Mouse (Mus musculus): ENCODE measurements at regions not wholly inside any gene's neighbourhood (a gene's known extent, or its start where the extent isn't known, plus 50 kb on each side); places are given as distances from the start of the nearest gene placed in this dataset.

GRCm38 (mm10) chr12:98337644-98338043 is 69.2 kb downstream of the Gpr65 start:
- WGBS: 66% methylated on average over 3 of the region's 3 CpGs
- H3K27me3 ChIP-seq (ENCODE audit: control insufficient read depth, insufficient read depth, low read length): no peaks in the 10 kb centered on the region
- no peak overlapping the region for H3K4me3 ChIP-seq (ENCODE audit: control insufficient read depth in 1 of 2, insufficient read depth in 1 of 2, low read depth in 1 of 2, low read length in 2 of 2)
- H3K4me2 ChIP-seq (ENCODE audit: low read length): no peak overlapping the region
- no peak for ATAC-seq (ENCODE audit: insufficient number of reproducible peaks, insufficient read depth, low FRiP score, low read depth)
- H3K36me3 ChIP-seq (ENCODE audit: control insufficient read depth, insufficient read depth, low read length): no peaks in the 10 kb centered on the region
- no peak overlapping the region for H3K27ac ChIP-seq (replicated peaks in 1 of 2; ENCODE audit: control insufficient read depth in 1 of 2, insufficient read depth in 1 of 2, low read depth in 2 of 2, low read length in 2 of 2)
- no peaks in the 10 kb centered on the region for H3K9me3 ChIP-seq (ENCODE audit: control insufficient read depth, low read length)
- no peak overlapping the region for H3K9ac ChIP-seq (ENCODE audit: low read length)
- H3K4me1 ChIP-seq (ENCODE audit: control insufficient read depth in 2 of 2, insufficient read depth in 2 of 2, low read length in 2 of 2): no peaks in the 10 kb centered on the region

GRCm38 (mm10) chr12:98339536-98339935 is 71.1 kb downstream of the Gpr65 start:
- Histone ChIP-seq H3K27ac (replicated peaks in 1 of 2; ENCODE audit: control insufficient read depth in 1 of 2, insufficient read depth in 1 of 2, low read depth in 2 of 2, low read length in 2 of 2) (no peak overlapping the region), H3K4me3 (ENCODE audit: control insufficient read depth in 1 of 2, insufficient read depth in 1 of 2, low read depth in 1 of 2, low read length in 2 of 2) (no peak overlapping the region), H3K9me3 (ENCODE audit: control insufficient read depth, low read length) (no peaks in the 10 kb centered on the region), H3K36me3 (ENCODE audit: control insufficient read depth, insufficient read depth, low read length) (no peaks in the 10 kb centered on the region), H3K27me3 (ENCODE audit: control insufficient read depth, insufficient read depth, low read length) (no peaks in the 10 kb centered on the region), H3K4me1 (ENCODE audit: control insufficient read depth in 2 of 2, insufficient read depth in 2 of 2, low read length in 2 of 2) (no peaks in the 10 kb centered on the region), H3K9ac (ENCODE audit: low read length) (no peak overlapping the region), H3K4me2 (ENCODE audit: low read length) (no peak overlapping the region)
- ATAC-seq (ENCODE audit: insufficient number of reproducible peaks, insufficient read depth, low FRiP score, low read depth): no peak
- 68% methylated on average over 9 of the region's 9 CpGs for whole genome bisulfite sequencing

GRCm38 (mm10) chr12:98342158-98342557 is 73.7 kb downstream of the Gpr65 start:
- Histone ChIP-seq H3K4me3 (ENCODE audit: control insufficient read depth in 1 of 2, insufficient read depth in 1 of 2, low read depth in 1 of 2, low read length in 2 of 2) (no peak overlapping the region), H3K9me3 (ENCODE audit: control insufficient read depth, low read length) (no peaks in the 10 kb centered on the region), H3K27ac (replicated peaks in 1 of 2; ENCODE audit: control insufficient read depth in 1 of 2, insufficient read depth in 1 of 2, low read depth in 2 of 2, low read length in 2 of 2) (no peak overlapping the region), H3K27me3 (ENCODE audit: control insufficient read depth, insufficient read depth, low read length) (no peaks in the 10 kb centered on the region), H3K36me3 (ENCODE audit: control insufficient read depth, insufficient read depth, low read length) (no peaks in the 10 kb centered on the region), H3K4me2 (ENCODE audit: low read length) (no peak overlapping the region), H3K4me1 (ENCODE audit: control insufficient read depth in 2 of 2, insufficient read depth in 2 of 2, low read length in 2 of 2) (no peaks in the 10 kb centered on the region), H3K9ac (ENCODE audit: low read length) (no peak overlapping the region)
- WGBS: 88% methylated on average over 2 of the region's 2 CpGs
- no peak for ATAC-seq (ENCODE audit: insufficient number of reproducible peaks, insufficient read depth, low FRiP score, low read depth)

GRCm38 (mm10) chr12:98343653-98344052 is 75.2 kb downstream of the Gpr65 start:
- ATAC-seq (ENCODE audit: insufficient number of reproducible peaks, insufficient read depth, low FRiP score, low read depth): no peak
- Histone ChIP-seq H3K27ac (replicated peaks in 1 of 2; ENCODE audit: control insufficient read depth in 1 of 2, insufficient read depth in 1 of 2, low read depth in 2 of 2, low read length in 2 of 2) (no peak overlapping the region), H3K27me3 (ENCODE audit: control insufficient read depth, insufficient read depth, low read length) (no peaks in the 10 kb centered on the region), H3K9me3 (ENCODE audit: control insufficient read depth, low read length) (no peaks in the 10 kb centered on the region), H3K4me1 (ENCODE audit: control insufficient read depth in 2 of 2, insufficient read depth in 2 of 2, low read length in 2 of 2) (no peaks in the 10 kb centered on the region), H3K9ac (ENCODE audit: low read length) (no peak overlapping the region), H3K4me3 (ENCODE audit: control insufficient read depth in 1 of 2, insufficient read depth in 1 of 2, low read depth in 1 of 2, low read length in 2 of 2) (no peak overlapping the region), H3K36me3 (ENCODE audit: control insufficient read depth, insufficient read depth, low read length) (no peaks in the 10 kb centered on the region), H3K4me2 (ENCODE audit: low read length) (no peak overlapping the region)
- WGBS: 73% methylated on average over 7 of the region's 7 CpGs

GRCm38 (mm10) chr12:98347056-98347455 is 78.6 kb downstream of the Gpr65 start:
- H3K36me3 ChIP-seq (ENCODE audit: control insufficient read depth, insufficient read depth, low read length): no peaks in the 10 kb centered on the region
- no peaks in the 10 kb centered on the region for H3K9me3 ChIP-seq (ENCODE audit: control insufficient read depth, low read length)
- no peaks in the 10 kb centered on the region for H3K4me1 ChIP-seq (ENCODE audit: control insufficient read depth in 2 of 2, insufficient read depth in 2 of 2, low read length in 2 of 2)
- H3K27me3 ChIP-seq (ENCODE audit: control insufficient read depth, insufficient read depth, low read length): no peaks in the 10 kb centered on the region
- H3K9ac ChIP-seq (ENCODE audit: low read length): no peak overlapping the region
- H3K4me2 ChIP-seq (ENCODE audit: low read length): no peak overlapping the region
- no peak overlapping the region for H3K4me3 ChIP-seq (ENCODE audit: control insufficient read depth in 1 of 2, insufficient read depth in 1 of 2, low read depth in 1 of 2, low read length in 2 of 2)
- 82% methylated on average over 6 of the region's 6 CpGs for WGBS
- ATAC-seq (ENCODE audit: insufficient number of reproducible peaks, insufficient read depth, low FRiP score, low read depth): no peak
- no peak overlapping the region for H3K27ac ChIP-seq (replicated peaks in 1 of 2; ENCODE audit: control insufficient read depth in 1 of 2, insufficient read depth in 1 of 2, low read depth in 2 of 2, low read length in 2 of 2)

DNA sequence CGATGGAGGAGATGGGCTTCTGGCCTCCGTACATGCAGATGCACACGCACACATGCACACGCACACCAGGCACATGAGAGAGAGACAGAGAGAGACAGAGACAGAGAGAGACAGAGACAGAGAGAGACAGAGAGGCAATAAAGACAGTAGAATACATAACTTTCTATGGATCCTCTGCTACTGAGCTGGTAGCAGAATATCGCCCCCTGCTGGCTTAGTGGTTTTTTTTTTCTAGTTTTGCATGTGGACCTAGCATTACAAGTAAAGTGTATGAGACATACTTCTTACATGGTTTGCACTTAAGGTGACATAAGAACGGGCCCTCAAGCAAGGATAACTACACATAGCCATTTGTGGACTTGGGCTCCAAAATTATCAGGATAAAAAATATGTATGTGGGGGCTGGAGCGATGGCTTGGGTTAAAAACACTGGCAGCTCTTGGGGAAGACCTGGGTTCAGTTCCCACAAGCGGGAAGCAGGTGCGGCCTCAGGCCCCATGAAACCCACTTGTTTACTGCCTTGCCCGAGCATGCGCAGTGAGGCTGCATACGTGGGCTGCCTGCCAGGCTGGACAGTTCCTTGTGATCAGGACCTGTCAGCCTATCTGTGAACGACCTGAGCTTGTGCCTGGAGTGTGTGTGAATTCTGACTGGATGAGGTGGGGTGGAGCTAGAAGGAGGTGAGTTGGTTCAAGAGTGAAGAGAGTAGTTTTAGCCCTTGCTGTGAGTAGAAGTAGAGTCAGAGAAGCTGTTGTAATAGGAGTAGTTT is 79.3 kb downstream of the Gpr65 start:
- Histone ChIP-seq H3K27me3 (ENCODE audit: control insufficient read depth, insufficient read depth, low read length) (no peaks in the 10 kb centered on the region), H3K4me1 (ENCODE audit: control insufficient read depth in 2 of 2, insufficient read depth in 2 of 2, low read length in 2 of 2) (no peaks in the 10 kb centered on the region), H3K27ac (replicated peaks in 1 of 2; ENCODE audit: control insufficient read depth in 1 of 2, insufficient read depth in 1 of 2, low read depth in 2 of 2, low read length in 2 of 2) (no peak overlapping the region), H3K4me2 (ENCODE audit: low read length) (no peak overlapping the region), H3K9ac (ENCODE audit: low read length) (no peak overlapping the region), H3K36me3 (ENCODE audit: control insufficient read depth, insufficient read depth, low read length) (no peaks in the 10 kb centered on the region), H3K4me3 (ENCODE audit: control insufficient read depth in 1 of 2, insufficient read depth in 1 of 2, low read depth in 1 of 2, low read length in 2 of 2) (no peak overlapping the region), H3K9me3 (ENCODE audit: control insufficient read depth, low read length) (no peaks in the 10 kb centered on the region)
- no peak for ATAC-seq (ENCODE audit: insufficient number of reproducible peaks, insufficient read depth, low FRiP score, low read depth)
- WGBS: 65% methylated on average over 13 of the region's 13 CpGs

DNA sequence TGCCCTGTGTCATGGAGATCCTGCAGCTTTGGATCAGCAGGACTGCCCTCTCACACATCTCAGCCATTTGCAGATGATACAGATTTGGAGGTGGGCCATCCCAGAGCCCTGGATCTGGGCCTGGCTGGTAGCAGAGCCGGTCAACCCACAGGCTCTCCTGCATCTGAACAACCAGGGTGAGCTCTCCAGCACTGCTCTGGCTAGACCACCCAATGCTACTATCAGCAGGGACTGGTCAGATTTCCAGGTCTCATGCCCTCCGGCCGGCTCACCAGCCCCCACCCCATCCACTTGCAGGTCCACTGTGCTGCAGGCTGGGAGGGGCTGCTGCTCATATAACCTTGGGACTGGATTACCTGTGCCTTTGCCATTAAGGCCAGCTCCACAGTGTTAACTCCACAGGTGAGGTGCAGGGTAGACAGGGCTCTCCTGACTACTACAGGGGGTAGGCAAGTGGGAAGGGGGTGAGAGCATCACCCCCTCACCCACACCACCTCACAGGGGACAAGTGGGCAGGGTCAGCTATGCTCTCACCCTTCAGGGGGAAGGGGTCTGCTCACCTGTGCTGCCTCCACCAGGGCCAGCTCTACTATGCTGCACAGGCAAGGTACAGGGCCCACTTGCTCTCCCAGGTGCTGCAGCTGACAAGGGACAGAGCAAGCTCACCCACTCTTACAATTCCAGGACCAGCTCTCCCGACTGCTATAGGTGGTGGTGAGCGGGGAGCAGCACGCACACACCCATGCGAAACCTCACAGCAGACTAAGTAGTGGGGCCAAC is 81.6 kb downstream of the Gpr65 start:
- H3K36me3 ChIP-seq (ENCODE audit: control insufficient read depth, insufficient read depth, low read length): no peaks in the 10 kb centered on the region
- no peaks in the 10 kb centered on the region for H3K9me3 ChIP-seq (ENCODE audit: control insufficient read depth, low read length)
- ATAC-seq (ENCODE audit: insufficient number of reproducible peaks, insufficient read depth, low FRiP score, low read depth): peak; percentile 31; the same call in 1 of the 2 replicates
- H3K27me3 ChIP-seq (ENCODE audit: control insufficient read depth, insufficient read depth, low read length): no peaks in the 10 kb centered on the region
- H3K27ac ChIP-seq (replicated peaks in 1 of 2; ENCODE audit: control insufficient read depth in 1 of 2, insufficient read depth in 1 of 2, low read depth in 2 of 2, low read length in 2 of 2): no peak overlapping the region
- H3K4me2 ChIP-seq (ENCODE audit: low read length): no peak overlapping the region
- no peaks in the 10 kb centered on the region for H3K4me1 ChIP-seq (ENCODE audit: control insufficient read depth in 2 of 2, insufficient read depth in 2 of 2, low read length in 2 of 2)
- 87% methylated on average over 7 of the region's 7 CpGs for WGBS
- H3K9ac ChIP-seq (ENCODE audit: low read length): no peak overlapping the region
- no peak overlapping the region for H3K4me3 ChIP-seq (ENCODE audit: control insufficient read depth in 1 of 2, insufficient read depth in 1 of 2, low read depth in 1 of 2, low read length in 2 of 2)

Data from heart, embryonic 14.5 days (tissue).